Mouse (Mus musculus) ES-E14 (cell line): ENCODE data around the gene Ep400. TPM values are rescaled to one million over a fixed set of nuclear protein-coding genes. Genes with fewer than 3 reads are reported as not detected.
A peak's percentile ranks its signal among the peaks of the same experiment; 100 is the strongest.

Experiments used
- DNase-seq: peaks from one replicate; pipeline ENCODE4 v3.0.0-alpha.2; 2013; ENCODE audit warnings: low read depth, low spot score
- H3K27ac ChIP-seq: 2 replicates; pipeline ENCODE4 v1.5.1; 2012; ENCODE audit warnings: low read depth, mild to moderate bottlenecking, low read length, moderate library complexity, mixed read lengths; ENCODE audit not compliant: poor library complexity, insufficient read depth, severe bottlenecking
- H3K36me3 ChIP-seq: 2 replicates; pipeline ENCODE4 v1.6.1; 2012; ENCODE audit warnings: mild to moderate bottlenecking, low read length, moderate library complexity, mixed read lengths; ENCODE audit not compliant: control insufficient read depth, poor library complexity, insufficient read depth, severe bottlenecking
- H3K4me1 ChIP-seq, 2 experiments: fragments of 150-350 bp in 1 of 2; sonication (generic) in 1 of 2; 2 replicates each; pipeline ENCODE4 v1.6.1; 2012; ENCODE audit warnings: low read length in 2 of 2, mild to moderate bottlenecking in 1 of 2, mixed read lengths in 1 of 2; ENCODE audit not compliant: control insufficient read depth in 2 of 2, insufficient read depth in 2 of 2, poor library complexity in 1 of 2
- H3K4me3 ChIP-seq, 2 experiments: fragments of 150-350 bp in 1 of 2; sonication (generic) in 1 of 2; 2 replicates each; pipeline ENCODE4 v1.5.1; 2012; ENCODE audit warnings: low read length in 2 of 2, low read depth in 1 of 2, mild to moderate bottlenecking in 1 of 2, mixed read lengths in 1 of 2; ENCODE audit not compliant: insufficient read depth in 1 of 2, poor library complexity in 1 of 2, severe bottlenecking in 1 of 2
- H3K9ac ChIP-seq: 2 replicates; pipeline ENCODE4 v1.6.1; 2012; ENCODE audit warnings: low read depth, mild to moderate bottlenecking, low read length, mixed read lengths; ENCODE audit not compliant: poor library complexity, insufficient read depth, severe bottlenecking
- H3K9me3 ChIP-seq: fragments of 150-350 bp; sonication (generic); 2 replicates; pipeline ENCODE4 v1.6.1; 2012; ENCODE audit warnings: low read depth, mild to moderate bottlenecking, low read length; ENCODE audit not compliant: control insufficient read depth, insufficient read depth
- CHD2 ChIP-seq: IDR thresholded peaks from 2 replicates; pipeline ENCODE4 v1.6.1; 2014; ENCODE audit warnings: mild to moderate bottlenecking, low read depth, low read length, inconsistent platforms
- HCFC1 ChIP-seq: IDR thresholded peaks from 2 replicates; pipeline ENCODE4 v1.6.1; 2012; ENCODE audit warnings: low read length, inconsistent platforms, borderline replicate concordance; ENCODE audit not compliant: insufficient read depth
- MAFK ChIP-seq: IDR thresholded peaks from 2 replicates; pipeline ENCODE4 v1.6.1; 2014; ENCODE audit warnings: mild to moderate bottlenecking, low read depth, low read length, inconsistent platforms; ENCODE audit not compliant: insufficient read depth
- ZC3H11A ChIP-seq: IDR thresholded peaks from 2 replicates; pipeline ENCODE4 v1.6.1; 2012; ENCODE audit warnings: low read depth, mild to moderate bottlenecking, inconsistent platforms, low read length, borderline replicate concordance
- ZNF384 ChIP-seq: IDR thresholded peaks from 2 replicates; pipeline ENCODE4 v1.6.1; 2012; ENCODE audit warnings: low read depth, low read length, inconsistent platforms
- in situ Hi-C, 2 experiments: fragments of 600-800 bp; cut with MboI; formaldehyde crosslinking; loops; one replicate each; pipeline ENCODE4 v1.15.1; 2025; ENCODE audit warnings: low sequenced_read_pairs in 2 of 2, inconsistent platforms in 1 of 2; ENCODE audit not compliant: unreplicated experiment in 2 of 2
- total RNA-seq: library from RNA; depleted of rRNA; stranded (reverse); fragments of 300-350 nt; gene quantifications from 2 replicates; pipeline ENCODE4 v1.2.3, GENCODE M21; 2012

The Ep400 gene
- total RNA-seq, 1 experiment = 56.7 TPM

DNA sequence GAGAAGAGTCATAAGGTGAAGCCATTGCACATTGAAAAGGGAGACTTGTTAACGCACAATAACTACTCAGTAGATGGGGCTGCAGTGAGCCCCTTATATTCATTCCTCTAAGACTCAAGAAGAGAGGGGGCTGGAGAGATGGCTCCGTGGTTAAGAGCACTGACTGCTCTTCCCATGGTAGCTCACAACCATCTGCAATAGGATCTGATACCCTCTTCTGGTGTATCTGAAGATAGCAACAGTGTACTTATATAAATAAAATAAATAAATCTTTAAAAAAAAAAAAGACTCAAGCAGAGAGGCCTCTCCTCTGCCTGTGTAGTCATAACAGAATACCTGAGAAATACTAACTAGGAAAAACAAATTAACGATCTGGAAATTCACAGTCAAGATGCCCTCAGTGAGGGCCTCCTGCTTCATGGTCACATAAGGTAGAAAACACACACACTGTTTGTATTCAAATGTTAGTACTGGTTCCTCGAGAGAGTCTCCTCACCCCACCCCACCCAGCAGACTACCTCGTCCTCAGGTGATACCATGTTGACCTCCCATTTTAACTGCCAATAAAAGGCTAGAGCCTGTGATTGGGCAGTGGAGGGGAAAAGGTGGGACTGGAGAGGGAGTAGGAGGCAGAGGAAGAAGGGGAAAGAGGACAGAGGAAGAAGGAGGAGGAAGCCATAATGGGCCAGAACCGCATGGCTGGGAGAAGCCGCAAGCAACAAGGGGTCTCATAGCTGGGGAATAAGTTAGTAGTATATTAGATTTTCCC is 132.0 kb downstream of the Ep400 start:
- H3K4me1 ChIP-seq = peaks cover 0 to 5% of the 10 kb centered on the region in 2 experiments; a peak in 1 of 4 replicates
- no peak for DNase-seq
- TF ChIP-seq CHD2 = no peak
- TF ChIP-seq MAFK = no peak
- TF ChIP-seq ZNF384 = no peak
- no peak for TF ChIP-seq HCFC1
- TF ChIP-seq ZC3H11A = no peak
- peak overlapping the region; percentile 43 to 66; a peak in 3 of 4 replicates for H3K4me3 ChIP-seq
- peak overlapping the region; percentile 63; the same call in 1 of the 2 replicates for H3K9ac ChIP-seq
- in situ Hi-C loops = loop anchor here (5.0 to 10.0 kb wide), 2 partner anchors 281 to 284 kb away; no protein-coding TSS in a partner anchor
- no peaks in the 10 kb centered on the region; the same call in 1 of the 2 replicates for H3K9me3 ChIP-seq
- H3K36me3 ChIP-seq = no peaks in the 10 kb centered on the region
- no peak overlapping the region; the same call in 1 of the 2 replicates for H3K27ac ChIP-seq

- H3K9ac ChIP-seq = no peak overlapping the region
- no peaks in the 10 kb centered on the region for H3K36me3 ChIP-seq
- no peak overlapping the region for H3K4me3 ChIP-seq
- H3K4me1 ChIP-seq = peaks cover 0 to 5% of the 10 kb centered on the region in 2 experiments; a peak in 1 of 4 replicates
- H3K27ac ChIP-seq = no peak overlapping the region
- H3K9me3 ChIP-seq = no peaks in the 10 kb centered on the region
- DNase-seq = peak; percentile 37
- in situ Hi-C loops = loop anchor here (5.0 to 10.0 kb wide), 2 partner anchors 279 to 281 kb away; no protein-coding TSS in a partner anchor
- TF ChIP-seq ZC3H11A = peak; percentile 80
- peak; percentile 89 for TF ChIP-seq ZNF384
- TF ChIP-seq HCFC1 = no peak
These were observed 134.4 kb downstream of the Ep400 start for GRCm38 (mm10) chr5:110635951-110636707.

GRCm38 (mm10) chr5:110629525-110630120 is 140.9 kb downstream of the Ep400 start:
- Histone ChIP-seq H3K27ac (no peak overlapping the region), H3K9me3 (no peaks in the 10 kb centered on the region), H3K4me3 (no peak overlapping the region), H3K4me1 (peaks cover 0 to 2% of the 10 kb centered on the region in 2 experiments; a peak in 2 of 4 replicates), H3K9ac (no peak overlapping the region), H3K36me3 (no peaks in the 10 kb centered on the region)
- in situ Hi-C loops = loop anchor here (5.0 to 10.0 kb wide), 2 partner anchors 132 to 275 kb away; no protein-coding TSS in a partner anchor
- TF ChIP-seq MAFK = no peak
- TF ChIP-seq ZNF384 = no peak
- no peak for TF ChIP-seq ZC3H11A
- no peak for TF ChIP-seq HCFC1
- no peak for DNase-seq

GRCm38 (mm10) chr5:110628156-110628555 is 142.4 kb downstream of the Ep400 start:
- Histone ChIP-seq H3K4me1 (peaks cover 0 to 2% of the 10 kb centered on the region in 2 experiments; a peak in 2 of 4 replicates), H3K27ac (no peak overlapping the region), H3K36me3 (no peaks in the 10 kb centered on the region), H3K4me3 (peak overlapping the region; percentile 1 to 29; a peak in 3 of 4 replicates), H3K9me3 (no peaks in the 10 kb centered on the region), H3K9ac (no peak overlapping the region; the same call in 1 of the 2 replicates)
- DNase-seq = no peak
- in situ Hi-C loops = no loop called here
- TF ChIP-seq ZC3H11A (no peak), CHD2 (no peak), MAFK (no peak), HCFC1 (no peak), ZNF384 (no peak)
